Mouse (Mus musculus) CH12.LX (cell line): ENCODE measurements around the gene Zfp141. TPM values are rescaled to one million over a fixed set of nuclear protein-coding genes. Genes with fewer than 3 reads are reported as not detected.

Experiments used
- DNase-seq: peaks from one replicate; pipeline ENCODE4 v3.0.0-alpha.2; 2013; ENCODE audit errors: extremely low read depth
- H3K27ac ChIP-seq: 2 replicates; pipeline ENCODE4 v1.5.1; 2012; ENCODE audit warnings: low read depth, mild to moderate bottlenecking, control low read depth, moderate library complexity; ENCODE audit not compliant: insufficient read depth
- H3K27me3 ChIP-seq: replicated peaks from 2 replicates; pipeline ENCODE3; 2012; ENCODE audit warnings: inconsistent platforms
- H3K36me3 ChIP-seq, 2 experiments: replicated peaks in 1 of 2; 2 replicates each; pipeline versions ENCODE3 to v1.6.1; 2012; ENCODE audit warnings: inconsistent platforms in 1 of 2, low read length in 1 of 2, mild to moderate bottlenecking in 1 of 2, mixed read lengths in 1 of 2, moderate library complexity in 1 of 2; ENCODE audit not compliant: control insufficient read depth in 1 of 2, insufficient read depth in 1 of 2
- H3K4me1 ChIP-seq, 2 experiments: 2 replicates each; pipeline ENCODE4 v1.6.1; 2012; ENCODE audit warnings: inconsistent platforms in 1 of 2, moderate library complexity in 1 of 2; ENCODE audit not compliant: insufficient read depth in 2 of 2, control insufficient read depth in 1 of 2
- H3K4me2 ChIP-seq: 2 replicates; pipeline ENCODE4 v1.6.1; 2012; ENCODE audit warnings: low read depth, mild to moderate bottlenecking, control low read depth; ENCODE audit not compliant: poor library complexity, insufficient read depth, severe bottlenecking
- H3K4me3 ChIP-seq, 3 experiments: fragments of 150-350 bp in 1 of 3; sonication (generic) in 1 of 3; replicated peaks in 1 of 3; 2 replicates each; pipeline versions ENCODE3 to v1.5.1; 2011 to 2012; ENCODE audit warnings: low read depth in 2 of 3, low read length in 2 of 3, mild to moderate bottlenecking in 2 of 3, moderate library complexity in 2 of 3, control low read depth in 1 of 3, improper control_type of control experiment in 1 of 3, inconsistent platforms in 1 of 3, mixed read lengths in 1 of 3; ENCODE audit not compliant: poor library complexity in 1 of 3
- H3K79me2 ChIP-seq: replicated peaks from 2 replicates; pipeline ENCODE4 v1.6.1; 2012; ENCODE audit warnings: mild to moderate bottlenecking, moderate library complexity; ENCODE audit not compliant: control insufficient read depth, poor library complexity, insufficient read depth, severe bottlenecking; ENCODE audit errors: extremely low read depth
- H3K9ac ChIP-seq: 2 replicates; pipeline ENCODE4 v1.6.1; 2012; ENCODE audit warnings: low read depth, mild to moderate bottlenecking, control low read depth, moderate library complexity; ENCODE audit not compliant: insufficient read depth
- H3K9me3 ChIP-seq: replicated peaks from 2 replicates; pipeline ENCODE3; 2012; ENCODE audit warnings: low read length, inconsistent platforms, mixed read lengths
- BHLHE40 ChIP-seq: IDR thresholded peaks from 2 replicates; pipeline ENCODE4 v1.6.1; 2011; ENCODE audit warnings: mild to moderate bottlenecking, low read depth, low read length, improper control_type of control experiment
- CHD2 ChIP-seq: IDR thresholded peaks from 2 replicates; pipeline ENCODE4 v1.6.1; 2011; ENCODE audit warnings: low read length, improper control_type of control experiment
- CTCF ChIP-seq, 2 experiments: IDR thresholded peaks in 1 of 2; conservative IDR thresholded peaks in 1 of 2; 2 replicates each; pipeline ENCODE4 v1.5.1; 2011 to 2012; ENCODE audit warnings: low read depth in 2 of 2, low read length in 2 of 2, improper control_type of control experiment in 1 of 2, inconsistent platforms in 1 of 2, mild to moderate bottlenecking in 1 of 2, moderate library complexity in 1 of 2
- E2F4 ChIP-seq: IDR thresholded peaks from 2 replicates; pipeline ENCODE4 v1.6.1; 2011; ENCODE audit warnings: low read depth, low read length, improper control_type of control experiment; ENCODE audit not compliant: insufficient replicate concordance
- ELF1 ChIP-seq: IDR thresholded peaks from 2 replicates; pipeline ENCODE4 v1.6.1; 2014; ENCODE audit warnings: low read depth, mild to moderate bottlenecking, inconsistent platforms, low read length, improper control_type of control experiment
- EP300 ChIP-seq: IDR thresholded peaks from 2 replicates; pipeline ENCODE4 v1.6.1; 2011; ENCODE audit warnings: low read length, improper control_type of control experiment
- JUND ChIP-seq: conservative IDR thresholded peaks from 2 replicates; pipeline ENCODE4 v1.6.1; 2011; ENCODE audit warnings: low read depth, low read length, improper control_type of control experiment
- MAX ChIP-seq: IDR thresholded peaks from 2 replicates; pipeline ENCODE4 v1.6.1; 2011; ENCODE audit warnings: low read length, improper control_type of control experiment
- MAZ ChIP-seq: IDR thresholded peaks from 2 replicates; pipeline ENCODE4 v1.6.1; 2012; ENCODE audit warnings: low read depth, mild to moderate bottlenecking, inconsistent platforms, low read length, improper control_type of control experiment, moderate library complexity
- MEF2A ChIP-seq: IDR thresholded peaks from 2 replicates; pipeline ENCODE4 v1.6.1; 2014; ENCODE audit warnings: low read depth, mild to moderate bottlenecking, inconsistent platforms, low read length, improper control_type of control experiment, borderline replicate concordance
- MXI1 ChIP-seq: IDR thresholded peaks from 2 replicates; pipeline ENCODE4 v1.6.1; 2011; ENCODE audit warnings: mild to moderate bottlenecking, low read depth, low read length, improper control_type of control experiment
- MYC ChIP-seq: IDR thresholded peaks from 2 replicates; pipeline ENCODE4 v1.6.1; 2011; ENCODE audit warnings: low read depth, mild to moderate bottlenecking, improper control_type of control experiment, low read length
- NRF1 ChIP-seq: IDR thresholded peaks from 2 replicates; pipeline ENCODE4 v1.6.1; 2014; ENCODE audit warnings: low read depth, mild to moderate bottlenecking, inconsistent platforms, low read length, improper control_type of control experiment, moderate library complexity
- POLR2A ChIP-seq: IDR thresholded peaks from 2 replicates; pipeline ENCODE4 v1.6.1; 2011; ENCODE audit warnings: low read depth, mild to moderate bottlenecking, improper control_type of control experiment, low read length
- RAD21 ChIP-seq: IDR thresholded peaks from 2 replicates; pipeline ENCODE4 v1.6.1; 2011; ENCODE audit warnings: low read depth, mild to moderate bottlenecking, low read length, improper control_type of control experiment, moderate library complexity
- SIN3A ChIP-seq: IDR thresholded peaks from 2 replicates; pipeline ENCODE4 v1.6.1; 2012; ENCODE audit warnings: low read length, improper control_type of control experiment, inconsistent platforms
- SMC3 ChIP-seq: IDR thresholded peaks from 2 replicates; pipeline ENCODE4 v1.6.1; 2011; ENCODE audit warnings: low read depth, low read length, improper control_type of control experiment
- TBP ChIP-seq: conservative IDR thresholded peaks from 2 replicates; pipeline ENCODE4 v1.6.1; 2011; ENCODE audit warnings: low read depth, low read length, improper control_type of control experiment
- TCF12 ChIP-seq: IDR thresholded peaks from 2 replicates; pipeline ENCODE4 v1.6.1; 2014; ENCODE audit warnings: low read depth, mild to moderate bottlenecking, inconsistent platforms, low read length, improper control_type of control experiment
- USF1 ChIP-seq: IDR thresholded peaks from 2 replicates; pipeline ENCODE4 v1.6.1; 2014; ENCODE audit warnings: low read depth, mild to moderate bottlenecking, inconsistent platforms, low read length, improper control_type of control experiment
- USF2 ChIP-seq: conservative IDR thresholded peaks from 2 replicates; pipeline ENCODE4 v1.6.1; 2011; ENCODE audit warnings: low read depth, low read length, improper control_type of control experiment
- ZC3H11A ChIP-seq: IDR thresholded peaks from 2 replicates; pipeline ENCODE4 v1.6.1; 2012; ENCODE audit warnings: low read depth, mild to moderate bottlenecking, inconsistent platforms, low read length, improper control_type of control experiment
- ZKSCAN1 ChIP-seq: IDR thresholded peaks from 2 replicates; pipeline ENCODE4 v1.6.1; 2012; ENCODE audit warnings: low read depth, inconsistent platforms, low read length, improper control_type of control experiment, borderline replicate concordance
- ZMIZ1 ChIP-seq: IDR thresholded peaks from 2 replicates; pipeline ENCODE4 v1.6.1; 2012; ENCODE audit warnings: low read depth, mild to moderate bottlenecking, inconsistent platforms, low read length, improper control_type of control experiment
- ZNF384 ChIP-seq: IDR thresholded peaks from 2 replicates; pipeline ENCODE4 v1.6.1; 2012; ENCODE audit warnings: low read depth, low read length, improper control_type of control experiment, inconsistent platforms
- dilution Hi-C: fragments of 300-500 bp; cut with MboI; formaldehyde crosslinking; loops from 2 replicates; pipeline ENCODE4 v1.14.3; 2020; ENCODE audit warnings: low sequenced_read_pairs; ENCODE audit not compliant: extremely low pct_unique_long_range_greater_than_20kb, extremely low pct_ligation_motif_present
- in situ Hi-C: fragments of 300-500 bp; cut with MboI; formaldehyde crosslinking; loops from 3 replicates; pipeline ENCODE4 v1.14.3; 2019; ENCODE audit warnings: low sequenced_read_pairs, low pct_ligation_motif_present, low pct_unique_long_range_greater_than_20kb, mixed read lengths
- polyA plus RNA-seq: library from polyadenylated mRNA; unstranded; fragments of >175 nt; gene quantifications from 2 replicates; pipeline ENCODE4 v1.2.1, GENCODE M21; 2012; ENCODE audit warnings: low read depth; ENCODE audit not compliant: insufficient read length
- total RNA-seq, 2 experiments: library from RNA; depleted of rRNA; stranded (reverse); fragments of 300-350 nt in 1 of 2; fragments of >200 nt in 1 of 2; gene quantifications; 2 replicates each; pipeline ENCODE4 v1.2.3; 2012 to 2014

The Zfp141 gene
- total and polyA plus RNA-seq, 3 experiments: 13.5 to 26.8 (median 18.0) TPM

GRCm38 (mm10) chr7:42497356-42497755, 8.2 kb downstream of the Zfp141 start:
- no peaks in the 10 kb centered on the region for H3K4me1 ChIP-seq
- no peak overlapping the region for H3K27ac ChIP-seq
- no peaks in the 10 kb centered on the region for H3K27me3 ChIP-seq
- in situ Hi-C loops (no loop called here), dilution Hi-C loops (no loop called here)
- peaks cover 10 to 33% of the 10 kb centered on the region in 2 experiments for H3K36me3 ChIP-seq
- H3K4me3 ChIP-seq: no peak overlapping the region
- H3K4me2 ChIP-seq: no peak overlapping the region
- H3K9ac ChIP-seq: no peak overlapping the region
- H3K79me2 ChIP-seq: peaks cover 21% of the 10 kb centered on the region
- TF ChIP-seq ZC3H11A: no peak
- TF ChIP-seq MAX: no peak
- TF ChIP-seq ELF1: no peak
- TF ChIP-seq TCF12: no peak
- TF ChIP-seq EP300: no peak
- TF ChIP-seq SIN3A: no peak
- TF ChIP-seq E2F4: no peak
- TF ChIP-seq POLR2A: no peak
- no peak for TF ChIP-seq MAZ
- TF ChIP-seq ZMIZ1: no peak
- TF ChIP-seq RAD21: no peak
- no peaks in the 10 kb centered on the region for H3K9me3 ChIP-seq
- DNase-seq: no peak

- Histone ChIP-seq H3K9ac (no peak overlapping the region), H3K4me3 (no peak overlapping the region), H3K4me2 (no peak overlapping the region), H3K79me2 (peaks cover 22% of the 10 kb centered on the region), H3K36me3 (peaks cover 10 to 30% of the 10 kb centered on the region in 2 experiments), H3K9me3 (no peaks in the 10 kb centered on the region), H3K4me1 (no peaks in the 10 kb centered on the region), H3K27ac (no peak overlapping the region), H3K27me3 (no peaks in the 10 kb centered on the region)
- no peak for TF ChIP-seq SMC3
- TF ChIP-seq CTCF (conservative IDR thresholded peaks at IDR 0.05 in 1 of 2, IDR thresholded peaks at IDR 0.05 in 1 of 2; ENCODE audit: low read depth in 2 of 2, low read length in 2 of 2): no peak
- no peak for TF ChIP-seq USF1
- TF ChIP-seq EP300: no peak
- TF ChIP-seq MYC: no peak
- no peak for TF ChIP-seq MEF2A
- TF ChIP-seq ELF1: no peak
- no peak for TF ChIP-seq CHD2
- no peak for TF ChIP-seq JUND
- no peak for TF ChIP-seq USF2
- no peak for TF ChIP-seq ZKSCAN1
- no peak for TF ChIP-seq MAX
- TF ChIP-seq ZNF384: no peak
- TF ChIP-seq TBP: no peak
- no peak for TF ChIP-seq MAZ
- TF ChIP-seq MXI1: no peak
- no peak for TF ChIP-seq NRF1
- no peak for TF ChIP-seq BHLHE40
- dilution Hi-C loops (no loop called here), in situ Hi-C loops (no loop called here)
- no peak for DNase-seq
These were observed 9.3 kb downstream of the Zfp141 start for GRCm38 (mm10) chr7:42496202-42496601.
